Mouse (Mus musculus) forebrain, embryonic 11.5 days (tissue): Measurements from ENCODE around the gene Ypel4. TPM values are rescaled to one million over a fixed set of nuclear protein-coding genes. Genes with fewer than 3 reads are reported as not detected.
A peak's percentile ranks its signal among the peaks of the same experiment; 100 is the strongest.

Source experiments
- ATAC-seq: fragments of 200-750 bp; cut with Nextera tagmentation; replicated peaks from 2 replicates; pipeline ENCODE4 v1.8.0; 2017; ENCODE audit warnings: moderate TSS enrichment; ENCODE audit not compliant: low FRiP score
- DNase-seq: peaks from one replicate; pipeline ENCODE4 v3.0.0-alpha.2; 2017; ENCODE audit warnings: low spot score
- H3K27ac ChIP-seq: fragments of 300-500 bp; sonication (generic); 2 replicates; pipeline ENCODE4 v1.5.1; 2014; ENCODE audit warnings: low read depth, low read length
- H3K27me3 ChIP-seq: fragments of 300-500 bp; sonication (generic); 2 replicates; pipeline ENCODE4 v1.6.1; 2014; ENCODE audit warnings: mild to moderate bottlenecking, low read length, mixed read lengths; ENCODE audit not compliant: control insufficient read depth, insufficient read depth
- H3K36me3 ChIP-seq: fragments of 300-500 bp; sonication (generic); 2 replicates; pipeline ENCODE4 v1.6.1; 2014; ENCODE audit warnings: mild to moderate bottlenecking, low read length, moderate library complexity, mixed read lengths; ENCODE audit not compliant: control insufficient read depth, insufficient read depth
- H3K4me1 ChIP-seq: fragments of 300-500 bp; sonication (generic); replicated peaks from 2 replicates; pipeline ENCODE4 v1.6.1; 2014; ENCODE audit warnings: low read length, mixed read lengths; ENCODE audit not compliant: control insufficient read depth, insufficient read depth
- H3K4me2 ChIP-seq: fragments of 300-500 bp; sonication (generic); 2 replicates; pipeline ENCODE4 v1.6.1; 2014; ENCODE audit warnings: low read depth, mild to moderate bottlenecking, low read length, moderate library complexity, mixed read lengths; ENCODE audit not compliant: severe bottlenecking
- H3K4me3 ChIP-seq: fragments of 300-500 bp; sonication (generic); 2 replicates; pipeline ENCODE4 v1.5.1; 2014; ENCODE audit warnings: low read depth, low read length
- H3K9ac ChIP-seq: fragments of 300-500 bp; sonication (generic); 2 replicates; pipeline ENCODE4 v1.6.1; 2014; ENCODE audit warnings: low read length
- H3K9me3 ChIP-seq: fragments of 300-500 bp; sonication (generic); 2 replicates; pipeline ENCODE4 v1.6.1; 2016; ENCODE audit warnings: low read length, mixed read lengths; ENCODE audit not compliant: control insufficient read depth
- WGBS: fragments of 180-500 bp; shearing (Covaris S2); extraction: QIAGEN DNeasy Blood & Tissue Kit; methylation state at CpG from one replicate; pipeline ENCODE4 v1.1.7; 2014; 5-methylcytosine and 5-hydroxymethylcytosine counted together
- microRNA counts: library from miRNA; unstranded; fragments of <30 nt; microRNA quantifications from one replicate; lab custom pipeline; 2015
- microRNA-seq: library from miRNA; unstranded; fragments of <30 nt; microRNA quantifications from one replicate; pipeline ENCODE4, GENCODE M21; 2016; ENCODE audit not compliant: insufficient number of aligned reads
- polyA plus RNA-seq: library from polyadenylated mRNA; unstranded; fragments of >200 nt; fragmentation: Nextera tagmentation; extraction: Ambion mirVana; gene quantifications from 2 replicates; pipeline ENCODE4 v1.2.1, GENCODE M21; 2014

The Ypel4 gene
- polyA plus RNA-seq, 1 experiment from 2014 or later, result 13.2 TPM

DNA sequence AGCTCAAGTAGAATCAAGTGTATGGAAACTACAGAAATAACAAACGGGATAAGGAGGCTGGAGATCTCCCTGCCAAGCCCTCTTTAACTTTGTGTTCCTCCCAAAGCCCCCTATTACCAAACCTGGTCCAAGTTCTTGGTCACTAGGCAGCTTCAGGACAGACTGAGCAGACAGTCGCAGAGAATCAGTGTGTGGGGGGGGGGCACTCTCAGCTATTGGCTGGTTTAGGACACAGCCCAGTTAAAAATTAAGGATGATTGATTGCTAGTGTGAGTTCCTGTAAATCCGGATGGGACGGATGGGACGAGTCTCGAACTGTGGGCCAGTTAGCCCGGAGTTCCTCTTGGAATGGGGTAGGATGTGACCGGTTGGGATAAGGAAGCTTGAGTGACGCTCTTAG lies 41.4 kb downstream of the Ypel4 start, which contains the start of gene Serping1:
Gene Serping1, minus strand, starts transcription at position 204 of the 400 bp plus-strand sequence.
- no peaks in the 10 kb centered on the region for H3K27me3 ChIP-seq
- 68% methylated on average over 9 of the region's 9 CpGs for WGBS
- ATAC-seq, result peak; percentile 25

DNA sequence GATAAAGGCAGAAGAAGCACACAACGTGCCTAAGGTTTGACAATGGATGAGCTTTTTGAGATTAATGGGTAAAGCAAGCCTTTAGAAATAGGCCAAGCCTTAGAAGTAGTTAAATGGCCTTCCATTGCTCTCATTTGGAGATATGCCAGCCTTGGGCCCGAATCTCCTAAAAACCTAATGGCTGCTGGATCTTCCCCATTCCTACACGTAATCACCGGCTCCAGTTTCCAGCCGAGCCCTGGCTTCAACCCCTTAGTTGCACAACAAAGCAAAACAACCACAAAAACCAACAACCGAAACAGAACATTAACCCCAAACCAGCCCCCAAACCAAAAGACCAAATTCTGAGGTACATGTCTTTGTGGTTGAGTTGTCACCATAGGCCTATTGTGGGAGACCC lies 41.8 kb downstream of the Ypel4 start:
- H3K27ac ChIP-seq, result peak overlapping the region; percentile 79; the same call in 1 of the 2 replicates
- no peaks in the 10 kb centered on the region for H3K9me3 ChIP-seq
- no peak overlapping the region for H3K9ac ChIP-seq
- ATAC-seq, result no peak
- no peak overlapping the region for H3K4me3 ChIP-seq
- H3K36me3 ChIP-seq, result no peaks in the 10 kb centered on the region
- H3K4me1 ChIP-seq, result peaks cover 9% of the 10 kb centered on the region
- WGBS, result 81% methylated on average over 6 of the region's 6 CpGs
- DNase-seq, result no peak
- H3K27me3 ChIP-seq, result no peaks in the 10 kb centered on the region
- no peak overlapping the region for H3K4me2 ChIP-seq

More for the DNA sequence above, 41.4 kb downstream of the Ypel4 start, which contains the start of gene Serping1:
- Histone ChIP-seq H3K4me2 (peak within 1 kb of the TSS; percentile 54), H3K27ac (peak within 1 kb of the TSS; percentile 79), H3K9me3 (no peaks in the 10 kb centered on the region), H3K4me3 (peak within 1 kb of the TSS; percentile 22), H3K9ac (peak within 1 kb of the TSS; percentile 56), H3K4me1 (peaks cover 9% of the 10 kb centered on the region), H3K36me3 (no peaks in the 10 kb centered on the region)
- no peak for DNase-seq

DNA sequence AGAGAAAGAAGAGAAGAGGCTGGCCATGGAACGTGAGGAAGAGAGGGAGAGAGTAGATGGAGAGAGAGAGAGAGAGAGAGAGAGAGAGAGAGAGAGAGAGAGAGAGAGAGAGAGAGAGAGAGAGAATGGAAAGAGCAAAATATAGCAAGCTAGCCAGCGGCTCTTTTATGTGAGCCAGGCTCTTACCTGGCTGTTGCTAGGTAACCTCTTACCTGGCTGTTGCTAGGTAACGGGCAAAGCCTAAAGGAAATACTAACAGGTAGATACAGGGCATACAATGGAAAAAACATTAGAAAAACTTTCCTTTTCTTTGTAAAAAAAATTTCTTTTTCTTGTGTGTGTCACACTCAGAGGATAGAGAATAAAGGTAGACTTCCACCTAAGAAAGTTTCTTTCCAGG lies 43.8 kb downstream of the Ypel4 start:
- WGBS, result 63% methylated on average over 3 of the region's 3 CpGs
- H3K9me3 ChIP-seq, result no peaks in the 10 kb centered on the region
- peaks cover 9% of the 10 kb centered on the region for H3K4me1 ChIP-seq
- H3K27ac ChIP-seq, result no peak overlapping the region
- H3K27me3 ChIP-seq, result no peaks in the 10 kb centered on the region
- ATAC-seq (no peak), DNase-seq (no peak)
- H3K4me3 ChIP-seq, result no peak overlapping the region
- H3K36me3 ChIP-seq, result no peaks in the 10 kb centered on the region
- no peak overlapping the region for H3K4me2 ChIP-seq
- no peak overlapping the region for H3K9ac ChIP-seq

DNA sequence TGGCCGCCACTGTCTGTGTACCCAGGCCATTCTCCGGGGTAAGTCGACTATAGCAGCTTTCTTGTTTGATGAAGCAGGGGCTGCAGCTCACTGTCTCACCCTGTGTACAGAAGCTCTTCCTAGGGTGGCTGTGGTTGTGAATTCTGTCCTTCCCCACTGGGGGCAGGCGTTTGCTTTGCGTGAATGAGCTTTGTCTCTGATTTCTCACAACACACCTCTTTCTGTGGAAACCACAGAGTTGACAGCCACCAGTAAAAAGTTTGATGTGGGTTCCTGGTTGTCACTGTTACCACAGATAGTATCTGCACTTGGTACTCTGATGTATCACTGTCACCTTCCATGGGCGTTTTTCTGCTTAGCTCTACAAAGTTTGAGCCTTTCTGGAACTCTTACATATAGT lies 45.4 kb downstream of the Ypel4 start:
- no peak overlapping the region for H3K9ac ChIP-seq
- DNase-seq (no peak), ATAC-seq (no peak)

DNA sequence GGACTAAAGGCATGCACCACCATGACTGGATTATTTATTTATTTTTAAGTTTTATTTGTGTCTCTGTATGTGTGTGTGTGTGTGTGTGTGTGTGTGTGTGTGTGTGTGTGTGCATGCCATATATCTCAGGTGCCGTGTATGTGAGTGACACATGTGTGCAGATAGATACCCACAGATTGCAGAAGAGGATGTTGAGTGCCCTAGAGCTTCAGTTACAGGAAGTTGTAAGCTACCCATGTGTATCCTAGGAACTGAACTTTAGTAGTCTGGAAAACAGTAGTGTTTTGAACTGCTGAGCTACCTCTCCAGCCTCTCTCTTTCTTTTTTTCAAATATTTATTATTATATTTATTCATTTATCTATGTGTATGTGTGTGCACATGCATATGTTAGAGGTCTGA lies 49.5 kb downstream of the Ypel4 start:
- Histone ChIP-seq H3K27me3 (no peaks in the 10 kb centered on the region), H3K36me3 (no peaks in the 10 kb centered on the region), H3K4me2 (no peak overlapping the region), H3K4me1 (no peaks in the 10 kb centered on the region), H3K9me3 (no peaks in the 10 kb centered on the region), H3K4me3 (no peak overlapping the region), H3K9ac (no peak overlapping the region), H3K27ac (no peak overlapping the region)
- WGBS, result 90% methylated on average over 1 of the region's 1 CpGs
- no peak for DNase-seq
- ATAC-seq, result no peak

More for the DNA sequence above, 45.4 kb downstream of the Ypel4 start:
- Histone ChIP-seq H3K27ac (no peak overlapping the region), H3K4me3 (no peak overlapping the region), H3K36me3 (no peaks in the 10 kb centered on the region), H3K4me1 (peaks cover 7% of the 10 kb centered on the region), H3K9me3 (no peaks in the 10 kb centered on the region), H3K4me2 (no peak overlapping the region), H3K27me3 (no peaks in the 10 kb centered on the region)
- 61% methylated on average over 6 of the region's 6 CpGs for WGBS

DNA sequence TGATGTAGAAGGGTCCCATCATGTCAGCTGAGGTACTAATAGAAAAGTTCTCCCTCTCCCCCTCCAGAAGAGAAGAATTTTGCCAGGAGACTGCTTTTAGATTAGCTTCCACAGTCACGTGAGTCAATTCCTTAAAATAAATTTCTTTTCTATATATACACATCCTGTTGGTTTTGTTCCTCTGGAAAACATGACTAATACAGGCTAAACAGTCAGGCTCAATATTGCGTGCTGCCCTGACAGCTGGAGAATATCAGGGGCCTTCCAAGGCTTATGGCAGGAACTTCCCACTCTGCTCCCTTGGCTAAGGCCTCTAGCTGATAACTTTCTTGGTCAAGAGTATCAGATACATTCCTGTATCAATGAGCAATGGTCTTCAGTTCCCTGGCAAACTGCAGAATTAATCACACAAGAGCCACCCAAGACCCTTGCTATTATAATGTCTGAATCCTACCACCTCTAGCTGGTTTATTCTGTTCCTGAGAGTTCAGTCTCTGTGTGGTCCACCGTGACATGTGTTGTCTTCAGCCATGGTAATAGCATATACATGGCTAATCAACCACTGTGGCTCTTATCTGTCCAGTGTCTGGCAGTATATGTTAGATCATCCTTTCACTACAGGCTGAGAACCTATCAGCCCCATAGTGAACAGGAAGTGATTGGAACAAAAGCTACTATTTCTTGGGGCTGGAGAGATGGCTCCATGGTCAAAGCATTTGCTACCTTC lies 50.1 kb downstream of the Ypel4 start:
- H3K9me3 ChIP-seq, result no peaks in the 10 kb centered on the region
- no peak overlapping the region for H3K9ac ChIP-seq
- no peak overlapping the region for H3K4me3 ChIP-seq
- WGBS, result 94% methylated on average over 3 of the region's 3 CpGs
- H3K4me1 ChIP-seq, result no peaks in the 10 kb centered on the region
- no peak overlapping the region for H3K4me2 ChIP-seq
- ATAC-seq (no peak), DNase-seq (no peak)
- H3K36me3 ChIP-seq, result no peaks in the 10 kb centered on the region
- H3K27me3 ChIP-seq, result no peaks in the 10 kb centered on the region
- H3K27ac ChIP-seq, result no peak overlapping the region

MicroRNAs within 50 kb of the gene (microRNA counts, 519-probe panel; counts per million panel counts)
- 7,767 counts per million, percentile 97 among the panel's probes with 10 or more counts for microRNA mmu-miR-130a (lab: Ali Mortazavi, UCI)

Small RNAs within 50 kb of the gene (microRNA-seq; reads per million reads assigned to microRNA genes)
- 41,478 reads per million, percentile 99 among the genes with 10 or more reads in this experiment for gene Mir130a

Other genes with a start within 250 kb of the Ypel4 start
- gene Ctnnd1, start 83.3 kb upstream of the Ypel4 start, polyA plus RNA-seq, result 33.4 and 36.2 TPM in 2 replicates
- 0.36 and 0.77 TPM in 2 replicates for gene Btbd18, start 75.0 kb upstream of the Ypel4 start, polyA plus RNA-seq
- 494 and 502 TPM in 2 replicates for gene Selenoh, start 63.3 kb upstream of the Ypel4 start, polyA plus RNA-seq
- gene Gm28635, start 56.0 kb upstream of the Ypel4 start, polyA plus RNA-seq, result not detected in 2 replicates
- gene Med19, start 55.7 kb upstream of the Ypel4 start, polyA plus RNA-seq, result 68.3 and 69.2 TPM in 2 replicates
- gene Tmx2, start 54.9 kb upstream of the Ypel4 start, polyA plus RNA-seq, result 177 and 184 TPM in 2 replicates
- gene Zdhhc5, start 18.9 kb upstream of the Ypel4 start, polyA plus RNA-seq, result 27.7 and 28.4 TPM in 2 replicates
- gene Clp1, start 6.7 kb upstream of the Ypel4 start, polyA plus RNA-seq, result 44.5 and 45.1 TPM in 2 replicates
- 3.7 and 4.3 TPM in 2 replicates for gene Gm19426, start 9.6 kb downstream of the Ypel4 start, polyA plus RNA-seq
- gene Serping1, start 41.4 kb downstream of the Ypel4 start, polyA plus RNA-seq, result 30.4 and 35.7 TPM in 2 replicates
- gene Ube2l6, start 64.8 kb downstream of the Ypel4 start, polyA plus RNA-seq, result 36.6 and 38.4 TPM in 2 replicates
- not detected in 2 replicates for gene Smtnl1, start 88.6 kb downstream of the Ypel4 start, polyA plus RNA-seq
- 43.0 and 43.4 TPM in 2 replicates for gene Timm10, start 92.9 kb downstream of the Ypel4 start, polyA plus RNA-seq
- gene Slc43a1, start 104.8 kb downstream of the Ypel4 start, polyA plus RNA-seq, result 22.0 and 27.5 TPM in 2 replicates
- 5.2 and 6.5 TPM in 2 replicates for gene Rtn4rl2, start 152.7 kb downstream of the Ypel4 start, polyA plus RNA-seq
- 18.0 and 18.2 TPM in 2 replicates for gene Slc43a3, start 202.5 kb downstream of the Ypel4 start, polyA plus RNA-seq
- not detected in 2 replicates for gene Prg2, start 246.4 kb downstream of the Ypel4 start, polyA plus RNA-seq